Mouse (Mus musculus): Measurements from ENCODE around the gene Olfr609. TPM values are rescaled to one million over a fixed set of nuclear protein-coding genes. Genes with fewer than 3 reads are reported as not detected.
"Not testable (repeated sequence)": the region's sequence is repeated elsewhere in the genome, so short reads cannot be mapped to it uniquely, and the experiment has no call there.

The Olfr609 gene
- not detected in 2 replicates for total RNA-seq (2014; fragmentation: Nextera tagmentation)
- not detected in 2 replicates for total RNA-seq (2017)

GRCm38 (mm10) chr7:103497962-103498361 lies at the start of gene Olfr609:
Gene Olfr609, minus strand, starts transcription at chr7:103498062.
- no peak for ATAC-seq (replicated peaks; ENCODE audit: low FRiP score, low TSS enrichment, poor library complexity, severe bottlenecking)

DNA sequence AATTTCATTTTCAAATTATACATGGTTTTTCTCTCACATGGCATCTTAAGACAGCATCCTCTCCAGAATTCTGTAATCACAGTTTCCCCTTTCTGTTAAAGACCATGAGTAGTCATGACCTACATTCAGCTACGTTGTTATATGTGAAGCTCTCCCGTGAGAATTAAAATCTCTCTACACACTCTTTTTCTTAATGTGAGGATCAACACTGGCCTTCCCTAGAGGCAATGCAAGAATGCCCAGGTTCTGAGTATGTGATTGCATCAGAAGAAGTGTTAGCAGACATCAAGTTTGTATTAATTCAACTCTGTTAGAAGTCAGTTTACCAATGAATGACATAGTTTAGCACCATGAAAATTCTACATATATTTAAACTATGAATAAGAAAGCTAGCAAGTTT lies 44.8 kb upstream of the Olfr609 start, which contains the start of gene Olfr612:
TSS of gene Olfr612 (minus strand) at position 101 of the 400 bp plus-strand sequence.
- not testable (repeated sequence) for ATAC-seq (replicated peaks; ENCODE audit: low FRiP score, low TSS enrichment, poor library complexity, severe bottlenecking)

GRCm38 (mm10) chr7:103520746-103521145 lies 22.9 kb upstream of the Olfr609 start, which contains the start of gene Olfr611:
Gene Olfr611, minus strand, starts transcription at chr7:103520846.
- not testable (repeated sequence) for ATAC-seq (replicated peaks; ENCODE audit: low FRiP score, low TSS enrichment, poor library complexity, severe bottlenecking)

- ATAC-seq (replicated peaks; ENCODE audit: low FRiP score, low TSS enrichment, poor library complexity, severe bottlenecking): no peak
Measured at GRCm38 (mm10) chr7:103512022-103512421, 14.2 kb upstream of the Olfr609 start, which contains the start of gene Olfr610. Gene Olfr610, minus strand, starts transcription at chr7:103512122.

DNA sequence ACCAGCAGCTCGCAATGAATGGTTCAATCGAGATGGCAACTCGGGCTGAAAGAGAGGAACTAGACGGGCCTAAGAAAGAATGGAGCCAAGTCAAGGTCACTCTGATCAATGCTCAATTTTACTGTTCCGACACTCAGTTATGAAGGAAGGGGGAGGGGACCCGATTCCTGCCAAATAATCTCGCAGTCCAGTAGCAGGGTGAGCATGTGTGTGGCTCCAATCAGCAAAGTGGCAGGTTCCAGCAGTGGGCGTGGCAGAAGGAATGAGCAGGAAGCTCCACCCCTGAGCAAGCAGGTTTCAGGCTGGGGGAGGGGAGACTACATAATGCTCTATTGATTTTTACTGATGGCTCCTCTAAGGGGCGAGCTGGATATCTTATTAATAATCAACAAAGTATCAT lies 20.8 kb downstream of the Olfr609 start:
- not testable (repeated sequence) for ATAC-seq (replicated peaks; ENCODE audit: low FRiP score, low TSS enrichment, poor library complexity, severe bottlenecking)

DNA sequence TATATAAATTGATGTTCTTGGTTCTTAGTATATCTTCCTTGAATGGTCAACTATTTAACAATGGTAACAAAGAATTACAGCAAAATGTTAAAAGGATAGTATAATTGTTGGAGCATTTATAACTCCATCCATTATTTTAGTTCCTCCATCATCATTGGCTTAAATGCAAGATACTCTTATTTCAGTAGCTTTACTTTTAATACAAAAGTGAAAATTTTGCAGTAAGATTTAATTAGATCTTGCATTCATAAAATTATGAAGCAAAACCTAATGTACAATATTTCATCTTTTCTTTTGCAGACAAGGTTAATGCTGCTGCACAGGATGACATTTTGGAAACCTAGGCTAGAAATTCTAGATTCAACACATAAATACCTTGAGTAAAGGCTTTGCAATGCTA lies 28.3 kb downstream of the Olfr609 start, which contains the start of gene Olfr608:
TSS of gene Olfr608 (plus strand) at position 301 of the 400 bp plus-strand sequence.
- ATAC-seq (replicated peaks; ENCODE audit: low FRiP score, low TSS enrichment, poor library complexity, severe bottlenecking): no peak

DNA sequence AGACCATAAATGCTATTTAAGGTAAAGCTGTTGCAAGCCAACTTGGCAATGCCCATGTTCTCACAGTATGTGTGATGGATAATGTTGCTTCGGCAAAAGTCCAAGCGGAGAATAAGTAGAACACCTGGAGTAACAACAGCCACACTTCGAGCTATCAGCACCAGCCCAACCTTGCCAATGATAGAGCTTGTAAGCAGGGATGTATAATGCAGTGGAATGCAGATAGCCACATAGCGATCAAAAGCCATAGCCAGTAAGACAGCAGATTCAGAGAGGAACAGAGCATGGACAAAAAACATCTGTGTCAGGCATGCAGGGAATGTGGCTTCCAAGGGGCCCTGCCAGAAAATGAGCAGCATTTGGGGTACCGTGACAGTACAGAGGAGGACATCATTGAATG lies 37.3 kb downstream of the Olfr609 start:
- no peak for ATAC-seq (replicated peaks; ENCODE audit: low FRiP score, low TSS enrichment, poor library complexity, severe bottlenecking)

DNA sequence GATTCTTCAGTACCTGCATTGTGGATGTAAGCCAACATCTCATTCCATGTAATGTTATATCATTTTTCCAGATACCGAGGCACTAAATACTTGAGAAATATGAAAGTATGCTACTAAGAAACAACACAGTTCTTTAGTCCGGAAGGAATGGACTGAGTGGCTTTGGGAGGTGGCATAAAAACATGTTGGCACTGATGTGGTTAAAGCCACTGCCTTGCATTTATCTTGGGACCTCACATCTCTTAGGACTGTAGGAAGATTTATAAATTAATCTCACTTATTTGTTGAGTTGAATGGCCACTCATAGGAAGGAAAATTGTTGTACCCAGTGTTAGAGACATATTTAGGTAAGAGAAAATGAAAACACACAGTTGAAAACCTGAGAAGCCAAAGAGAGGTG lies 49.1 kb downstream of the Olfr609 start, which contains the start of gene Olfr606:
TSS of gene Olfr606 (plus strand) at position 301 of the 400 bp plus-strand sequence.
- ATAC-seq (replicated peaks; ENCODE audit: low FRiP score, low TSS enrichment, poor library complexity, severe bottlenecking): no peak

DNA sequence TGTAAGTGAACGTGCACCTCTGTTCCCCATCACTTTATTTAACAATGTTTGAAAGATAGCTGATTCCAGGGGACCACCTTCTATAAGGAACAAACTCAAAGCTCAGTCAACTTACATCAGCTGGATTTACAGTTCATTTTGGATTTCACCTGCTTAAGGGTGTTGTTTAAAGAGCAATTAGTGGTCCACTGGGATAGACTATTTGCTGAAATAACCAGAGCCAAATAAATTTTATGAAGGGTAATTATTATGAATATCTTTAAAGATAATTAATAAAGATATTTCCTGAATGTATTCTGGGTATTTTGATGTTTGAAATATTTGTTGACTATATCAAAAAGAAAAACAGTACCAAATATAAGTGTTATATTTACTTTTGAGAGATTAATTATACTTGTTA lies 52.5 kb downstream of the Olfr609 start, which contains the start of gene Olfr605:
TSS of gene Olfr605 (minus strand) at position 101 of the 400 bp plus-strand sequence.
- no peak for ATAC-seq (replicated peaks; ENCODE audit: low FRiP score, low TSS enrichment, poor library complexity, severe bottlenecking)

Other genes starting within 250 kb of the Olfr609 start
- not detected in 2 replicates for gene Usp17ld, start 245.6 kb downstream of the Olfr609 start, total RNA-seq (2014; fragmentation: Nextera tagmentation)
- gene Usp17ld, start 245.6 kb downstream of the Olfr609 start, total RNA-seq (2017): not detected in 2 replicates
- not detected in 2 replicates for gene Olfr596, start 192.4 kb downstream of the Olfr609 start, total RNA-seq (2014; fragmentation: Nextera tagmentation)
- not detected in 2 replicates for gene Olfr596, start 192.4 kb downstream of the Olfr609 start, total RNA-seq (2017)
- gene Olfr597, start 181.7 kb downstream of the Olfr609 start, total RNA-seq (2014; fragmentation: Nextera tagmentation): not detected in 2 replicates
- not detected in 2 replicates for gene Olfr597, start 181.7 kb downstream of the Olfr609 start, total RNA-seq (2017)
- not detected in 2 replicates for gene Olfr598, start 174.5 kb downstream of the Olfr609 start, total RNA-seq (2014; fragmentation: Nextera tagmentation)
- not detected in 2 replicates for gene Olfr598, start 174.5 kb downstream of the Olfr609 start, total RNA-seq (2017)
- gene Olfr599, start 162.1 kb downstream of the Olfr609 start, total RNA-seq (2014; fragmentation: Nextera tagmentation): not detected in 2 replicates
- gene Olfr599, start 162.1 kb downstream of the Olfr609 start, total RNA-seq (2017): not detected in 2 replicates
- gene Olfr600, start 148.4 kb downstream of the Olfr609 start, total RNA-seq (2014; fragmentation: Nextera tagmentation): not detected in 2 replicates
- gene Olfr600, start 148.4 kb downstream of the Olfr609 start, total RNA-seq (2017): not detected in 2 replicates
- gene Olfr601, start 135.4 kb downstream of the Olfr609 start, total RNA-seq (2014; fragmentation: Nextera tagmentation): not detected in 2 replicates
- gene Olfr601, start 135.4 kb downstream of the Olfr609 start, total RNA-seq (2017): not detected in 2 replicates
- gene Olfr603, start 111.9 kb downstream of the Olfr609 start, total RNA-seq (2014; fragmentation: Nextera tagmentation): not detected in 2 replicates
- gene Olfr603, start 111.9 kb downstream of the Olfr609 start, total RNA-seq (2017): not detected in 2 replicates
- gene Usp17lc, start 83.0 kb downstream of the Olfr609 start, total RNA-seq (2014; fragmentation: Nextera tagmentation): not detected in 2 replicates
- gene Usp17lc, start 83.0 kb downstream of the Olfr609 start, total RNA-seq (2017): not detected in 2 replicates
- not detected in 2 replicates for gene Olfr605, start 52.6 kb downstream of the Olfr609 start, total RNA-seq (2014; fragmentation: Nextera tagmentation)
- gene Olfr605, start 52.6 kb downstream of the Olfr609 start, total RNA-seq (2017): not detected in 2 replicates
- not detected in 2 replicates for gene Olfr606, start 49.0 kb downstream of the Olfr609 start, total RNA-seq (2014; fragmentation: Nextera tagmentation)
- gene Olfr606, start 49.0 kb downstream of the Olfr609 start, total RNA-seq (2017): not detected in 2 replicates
- gene Olfr607, start 33.9 kb downstream of the Olfr609 start, total RNA-seq (2014; fragmentation: Nextera tagmentation): not detected in 2 replicates
- gene Olfr607, start 33.9 kb downstream of the Olfr609 start, total RNA-seq (2017): not detected in 2 replicates
- gene Olfr608, start 28.2 kb downstream of the Olfr609 start, total RNA-seq (2014; fragmentation: Nextera tagmentation): not detected in 2 replicates
- gene Olfr608, start 28.2 kb downstream of the Olfr609 start, total RNA-seq (2017): not detected in 2 replicates
- gene Olfr610, start 14.1 kb upstream of the Olfr609 start, total RNA-seq (2014; fragmentation: Nextera tagmentation): not detected in 2 replicates
- gene Olfr610, start 14.1 kb upstream of the Olfr609 start, total RNA-seq (2017): not detected in 2 replicates
- gene Olfr611, start 22.8 kb upstream of the Olfr609 start, total RNA-seq (2014; fragmentation: Nextera tagmentation): not detected in 2 replicates
- not detected in 2 replicates for gene Olfr611, start 22.8 kb upstream of the Olfr609 start, total RNA-seq (2017)
- not detected in 2 replicates for gene Olfr612, start 44.7 kb upstream of the Olfr609 start, total RNA-seq (2014; fragmentation: Nextera tagmentation)
- gene Olfr612, start 44.7 kb upstream of the Olfr609 start, total RNA-seq (2017): not detected in 2 replicates
- gene Olfr613, start 50.0 kb upstream of the Olfr609 start, total RNA-seq (2014; fragmentation: Nextera tagmentation): not detected in 2 replicates
- not detected in 2 replicates for gene Olfr613, start 50.0 kb upstream of the Olfr609 start, total RNA-seq (2017)
- gene Olfr615, start 58.0 kb upstream of the Olfr609 start, total RNA-seq (2014; fragmentation: Nextera tagmentation): not detected in 2 replicates
- not detected in 2 replicates for gene Olfr615, start 58.0 kb upstream of the Olfr609 start, total RNA-seq (2017)
- not detected in 2 replicates for gene Olfr616, start 71.1 kb upstream of the Olfr609 start, total RNA-seq (2014; fragmentation: Nextera tagmentation)
- not detected in 2 replicates for gene Olfr616, start 71.1 kb upstream of the Olfr609 start, total RNA-seq (2017)
- gene Olfr617, start 75.0 kb upstream of the Olfr609 start, total RNA-seq (2014; fragmentation: Nextera tagmentation): not detected in 2 replicates
- not detected in 2 replicates for gene Olfr617, start 75.0 kb upstream of the Olfr609 start, total RNA-seq (2017)
- gene Olfr618, start 92.0 kb upstream of the Olfr609 start, total RNA-seq (2014; fragmentation: Nextera tagmentation): not detected in 2 replicates
- gene Olfr618, start 92.0 kb upstream of the Olfr609 start, total RNA-seq (2017): not detected in 2 replicates
- not detected in 2 replicates for gene Olfr619, start 102.5 kb upstream of the Olfr609 start, total RNA-seq (2014; fragmentation: Nextera tagmentation)
- gene Olfr619, start 102.5 kb upstream of the Olfr609 start, total RNA-seq (2017): not detected in 2 replicates
- not detected in 2 replicates for gene Olfr620, start 114.5 kb upstream of the Olfr609 start, total RNA-seq (2014; fragmentation: Nextera tagmentation)
- gene Olfr620, start 114.5 kb upstream of the Olfr609 start, total RNA-seq (2017): not detected in 2 replicates
- not detected in 2 replicates for gene Olfr622, start 144.6 kb upstream of the Olfr609 start, total RNA-seq (2014; fragmentation: Nextera tagmentation)
- gene Olfr622, start 144.6 kb upstream of the Olfr609 start, total RNA-seq (2017): not detected in 2 replicates
- not detected in 2 replicates for gene Olfr623, start 165.6 kb upstream of the Olfr609 start, total RNA-seq (2014; fragmentation: Nextera tagmentation)
- gene Olfr623, start 165.6 kb upstream of the Olfr609 start, total RNA-seq (2017): not detected in 2 replicates
- not detected in 2 replicates for gene Olfr624, start 173.1 kb upstream of the Olfr609 start, total RNA-seq (2014; fragmentation: Nextera tagmentation)
- gene Olfr624, start 173.1 kb upstream of the Olfr609 start, total RNA-seq (2017): not detected in 2 replicates
- not detected in 2 replicates for gene Olfr625-ps1, start 184.7 kb upstream of the Olfr609 start, total RNA-seq (2014; fragmentation: Nextera tagmentation)
- gene Olfr625-ps1, start 184.7 kb upstream of the Olfr609 start, total RNA-seq (2017): not detected in 2 replicates
- not detected in 2 replicates for gene Olfr243, start 216.6 kb upstream of the Olfr609 start, total RNA-seq (2014; fragmentation: Nextera tagmentation)
- gene Olfr243, start 216.6 kb upstream of the Olfr609 start, total RNA-seq (2017): not detected in 2 replicates
- not detected in 2 replicates for gene Olfr628, start 232.3 kb upstream of the Olfr609 start, total RNA-seq (2014; fragmentation: Nextera tagmentation)
- not detected in 2 replicates for gene Olfr628, start 232.3 kb upstream of the Olfr609 start, total RNA-seq (2017)
- gene Olfr629, start 246.9 kb upstream of the Olfr609 start, total RNA-seq (2014; fragmentation: Nextera tagmentation): not detected in 2 replicates
- gene Olfr629, start 246.9 kb upstream of the Olfr609 start, total RNA-seq (2017): not detected in 2 replicates

Data from megakaryocyte-erythroid progenitor cell, adult 5-6 weeks (primary cell).